Mouse (Mus musculus) liver, adult 2 months (tissue): ENCODE measurements at regions not wholly inside any gene's neighbourhood (a gene's known extent, or its start where the extent isn't known, plus 50 kb on each side); places are given as distances from the start of the nearest gene placed in this dataset.

Source experiments
- CTCF ChIP-seq: fragments of 200-500 bp; IDR thresholded peaks from 2 replicates; pipeline ENCODE4 v1.5.1; 2011; ENCODE audit warnings: low read depth, low read length, control low read depth
- POLR2A ChIP-seq: fragments of 200-500 bp; IDR thresholded peaks from 2 replicates; pipeline ENCODE4 v1.6.1; 2011; ENCODE audit warnings: low read length, control low read depth; ENCODE audit not compliant: insufficient read depth; ENCODE audit errors: extremely low read depth

DNA sequence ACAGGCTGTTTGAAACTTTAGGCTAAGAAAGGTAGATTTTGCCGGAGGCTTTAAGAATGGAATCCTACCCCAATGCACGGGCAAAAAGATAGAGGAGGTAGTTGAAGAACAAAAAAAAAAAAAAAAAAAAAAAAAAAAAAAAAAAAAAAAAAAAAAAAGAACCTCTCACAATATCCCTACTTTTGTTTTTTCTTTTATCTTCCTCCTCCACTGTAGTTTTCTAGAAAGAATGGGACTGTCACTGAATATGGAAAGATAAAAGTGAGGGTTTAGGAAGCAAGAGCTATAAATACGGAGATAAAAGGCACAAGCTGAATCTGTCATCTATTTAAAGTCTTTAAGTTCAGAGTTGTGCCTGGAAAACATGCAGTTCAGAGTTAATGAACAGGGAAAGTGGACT is 227.8 kb downstream of the AI593442 start:
- TF ChIP-seq POLR2A = no peak
- no peak for TF ChIP-seq CTCF
